Mouse (Mus musculus): ENCODE results near the gene Adap1. TPM values are rescaled to one million over a fixed set of nuclear protein-coding genes. Genes with fewer than 3 reads are reported as not detected.

Adap1 gene
- polyA plus RNA-seq, 1 experiment, result 29.5 TPM

DNA sequence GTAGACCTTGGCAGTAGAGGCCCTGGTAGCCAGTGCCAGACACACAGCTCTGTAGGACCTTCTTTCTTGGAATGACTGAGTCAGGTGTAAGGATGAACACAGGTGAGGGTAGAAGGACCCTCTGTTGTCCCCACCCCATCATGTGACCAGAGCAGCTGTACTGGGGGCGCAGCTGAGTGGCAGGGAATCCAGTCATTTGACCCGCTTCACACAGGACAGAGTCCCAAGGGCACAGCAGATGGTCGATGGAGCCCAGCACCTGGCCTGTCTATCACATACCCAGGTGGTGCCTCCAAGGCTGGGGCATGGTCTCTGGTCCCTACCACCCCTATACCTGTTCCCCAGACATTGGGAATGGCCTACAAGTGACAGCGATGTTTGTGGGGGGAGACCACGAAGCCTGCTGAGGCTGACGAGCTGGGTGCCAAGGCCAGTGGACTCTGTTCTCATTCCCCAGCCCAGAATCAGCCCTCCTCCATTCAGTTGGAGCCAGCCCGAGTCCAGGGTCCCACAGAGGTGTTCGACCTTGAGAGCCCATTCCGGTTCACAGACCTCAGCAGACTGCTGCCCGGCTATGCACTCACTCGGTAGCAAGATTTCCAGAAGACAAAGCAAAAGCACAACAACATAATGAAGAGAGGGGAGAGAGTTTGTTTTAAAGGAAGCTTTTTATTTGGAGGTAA lies 43.4 kb upstream of the Adap1 start:
- 48% methylated on average over 11 of the region's 11 CpGs for WGBS
- Histone ChIP-seq H3K27me3 (replicated peaks; ENCODE audit: control insufficient read depth, insufficient read depth, low read length) (no peaks in the 10 kb centered on the region), H3K4me3 (ENCODE audit: insufficient read depth, low read depth, low read length) (no peak overlapping the region), H3K4me1 (ENCODE audit: control insufficient read depth, insufficient read depth, low read length) (peaks cover 51% of the 10 kb centered on the region), H3K36me3 (ENCODE audit: control insufficient read depth, insufficient read depth, low read length) (no peaks in the 10 kb centered on the region), H3K27ac (ENCODE audit: insufficient read depth, low read depth, low read length) (peak overlapping the region; percentile 93)
- TF ChIP-seq POLR2A (IDR thresholded peaks at IDR 0.05; ENCODE audit: low read depth, low read length) (no peak), CTCF (conservative IDR thresholded peaks at IDR 0.05; ENCODE audit: insufficient read depth, insufficient read length, low read depth, low read length) (no peak)
- peak; percentile 93 for DNase-seq

DNA sequence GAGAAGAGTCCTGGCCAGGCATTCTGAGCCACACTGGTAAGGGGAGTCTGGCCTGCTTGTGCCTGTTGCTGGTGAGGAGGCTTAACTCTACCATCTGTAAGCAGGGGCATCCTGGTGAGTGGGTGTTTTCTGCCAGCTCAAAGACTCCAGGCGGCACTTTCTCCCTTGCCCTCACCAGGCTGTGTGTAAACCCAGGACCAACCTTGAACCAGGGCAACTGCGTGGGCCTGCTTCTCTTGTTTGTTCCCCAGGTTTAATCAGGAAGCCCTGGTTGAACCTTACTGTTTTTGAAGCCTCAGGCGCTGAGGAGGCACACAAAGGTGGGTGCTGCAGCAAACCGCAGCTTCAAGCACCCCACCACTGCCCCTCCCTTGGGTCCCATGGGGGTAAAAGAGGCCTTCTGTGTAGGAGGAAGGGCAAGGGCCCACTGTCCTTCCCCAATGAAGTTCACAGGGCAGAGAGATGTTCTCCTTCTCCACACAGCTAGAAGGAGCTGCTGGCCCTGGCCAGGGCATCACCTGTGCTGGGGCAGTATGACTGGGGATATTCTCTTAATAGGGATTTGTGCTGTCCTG lies 42.5 kb upstream of the Adap1 start:
- Histone ChIP-seq H3K27ac (ENCODE audit: insufficient read depth, low read depth, low read length) (peak overlapping the region; percentile 93), H3K4me3 (ENCODE audit: insufficient read depth, low read depth, low read length) (no peak overlapping the region), H3K4me1 (ENCODE audit: control insufficient read depth, insufficient read depth, low read length) (peaks cover 46% of the 10 kb centered on the region), H3K27me3 (replicated peaks; ENCODE audit: control insufficient read depth, insufficient read depth, low read length) (no peaks in the 10 kb centered on the region), H3K36me3 (ENCODE audit: control insufficient read depth, insufficient read depth, low read length) (no peaks in the 10 kb centered on the region)
- WGBS, result 73% methylated on average over 4 of the region's 4 CpGs
- TF ChIP-seq POLR2A (IDR thresholded peaks at IDR 0.05; ENCODE audit: low read depth, low read length) (no peak), CTCF (conservative IDR thresholded peaks at IDR 0.05; ENCODE audit: insufficient read depth, insufficient read length, low read depth, low read length) (no peak)
- no peak for DNase-seq

DNA sequence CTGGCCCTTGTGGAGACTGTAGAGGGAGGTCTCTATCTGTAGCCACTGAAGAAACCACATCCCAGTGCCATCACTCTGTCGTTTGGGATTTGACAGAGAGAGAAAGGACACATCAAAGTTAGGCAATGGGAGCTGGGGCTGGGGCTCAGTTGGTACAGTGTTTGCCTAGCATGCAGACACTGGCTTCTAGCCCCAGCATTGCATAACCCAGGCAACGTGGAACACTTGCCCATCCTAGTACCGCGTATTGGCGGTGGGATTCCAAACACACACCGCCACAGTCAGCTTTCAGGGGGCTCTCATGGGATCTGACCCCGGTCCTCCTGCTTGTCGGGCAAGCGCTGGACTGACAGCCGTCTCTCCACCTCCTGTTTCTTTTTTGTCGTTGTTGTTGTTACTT lies 41.1 kb upstream of the Adap1 start:
- WGBS, result 82% methylated on average over 11 of the region's 11 CpGs
- Histone ChIP-seq H3K4me3 (ENCODE audit: insufficient read depth, low read depth, low read length) (no peak overlapping the region), H3K36me3 (ENCODE audit: control insufficient read depth, insufficient read depth, low read length) (no peaks in the 10 kb centered on the region), H3K27me3 (replicated peaks; ENCODE audit: control insufficient read depth, insufficient read depth, low read length) (no peaks in the 10 kb centered on the region), H3K27ac (ENCODE audit: insufficient read depth, low read depth, low read length) (no peak overlapping the region), H3K4me1 (ENCODE audit: control insufficient read depth, insufficient read depth, low read length) (peaks cover 40% of the 10 kb centered on the region)
- TF ChIP-seq CTCF (conservative IDR thresholded peaks at IDR 0.05; ENCODE audit: insufficient read depth, insufficient read length, low read depth, low read length) (no peak), POLR2A (IDR thresholded peaks at IDR 0.05; ENCODE audit: low read depth, low read length) (no peak)
- no peak for DNase-seq

DNA sequence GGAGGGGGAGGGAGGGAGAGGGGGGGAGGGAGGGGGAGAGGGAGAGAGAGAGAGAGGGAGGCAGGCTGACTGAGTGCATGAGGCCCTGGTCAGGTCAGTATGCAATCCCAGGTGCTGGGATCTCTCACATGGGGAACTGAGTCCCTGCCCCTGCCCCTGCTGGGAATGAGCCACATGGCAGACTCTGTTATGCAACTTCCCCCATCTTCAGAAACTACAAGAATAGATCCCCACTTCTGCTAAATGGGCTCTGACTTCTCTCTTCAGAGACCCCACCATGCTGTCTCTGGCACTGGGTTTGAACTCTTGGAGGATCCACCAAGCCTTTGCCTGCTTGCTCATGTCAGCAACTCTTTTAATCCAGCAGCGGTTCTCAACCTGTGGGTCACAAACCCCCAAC lies 40.4 kb upstream of the Adap1 start:
- Histone ChIP-seq H3K36me3 (ENCODE audit: control insufficient read depth, insufficient read depth, low read length) (no peaks in the 10 kb centered on the region), H3K27me3 (replicated peaks; ENCODE audit: control insufficient read depth, insufficient read depth, low read length) (no peaks in the 10 kb centered on the region), H3K4me1 (ENCODE audit: control insufficient read depth, insufficient read depth, low read length) (peaks cover 35% of the 10 kb centered on the region), H3K4me3 (ENCODE audit: insufficient read depth, low read depth, low read length) (no peak overlapping the region), H3K27ac (ENCODE audit: insufficient read depth, low read depth, low read length) (no peak overlapping the region)
- DNase-seq, result peak; percentile 34
- 81% methylated on average over 1 of the region's 1 CpGs for WGBS
- TF ChIP-seq CTCF (conservative IDR thresholded peaks at IDR 0.05; ENCODE audit: insufficient read depth, insufficient read length, low read depth, low read length), result no peak
- no peak for TF ChIP-seq POLR2A (IDR thresholded peaks at IDR 0.05; ENCODE audit: low read depth, low read length)

DNA sequence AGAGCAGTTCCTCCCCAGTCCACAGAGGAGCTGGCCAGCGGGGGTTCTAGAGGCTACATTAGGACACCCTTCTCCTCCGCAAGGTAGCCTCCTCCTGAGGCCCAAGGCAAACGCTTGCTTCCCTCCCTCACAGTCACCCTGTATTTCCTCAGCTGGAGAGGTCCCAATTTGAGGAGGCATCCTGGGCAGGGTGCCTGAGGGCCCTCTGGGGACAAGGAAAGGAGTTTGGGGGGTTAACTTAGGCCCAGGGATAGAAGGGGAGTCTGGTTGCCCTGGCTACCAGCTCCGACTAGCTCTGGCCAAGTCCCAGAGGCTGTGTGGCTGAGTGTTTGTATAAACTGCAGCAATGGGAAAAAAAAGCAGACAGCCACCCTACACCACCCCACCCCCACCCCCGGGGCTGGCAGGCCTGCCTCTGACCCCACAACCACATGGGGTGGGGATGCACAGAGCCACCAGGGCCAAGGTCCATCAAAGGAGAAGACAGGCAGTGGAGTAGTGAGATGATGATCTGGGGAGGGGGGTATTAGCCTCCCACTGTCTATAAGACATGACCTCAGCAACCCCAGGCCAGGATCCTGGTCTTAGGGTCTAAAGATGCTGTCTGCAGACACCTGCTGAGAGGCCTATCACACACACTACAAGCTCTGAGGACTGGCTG lies 39.6 kb upstream of the Adap1 start:
- Histone ChIP-seq H3K4me3 (ENCODE audit: insufficient read depth, low read depth, low read length) (no peak overlapping the region), H3K36me3 (ENCODE audit: control insufficient read depth, insufficient read depth, low read length) (no peaks in the 10 kb centered on the region), H3K27ac (ENCODE audit: insufficient read depth, low read depth, low read length) (peak overlapping the region; percentile 60), H3K4me1 (ENCODE audit: control insufficient read depth, insufficient read depth, low read length) (peaks cover 28% of the 10 kb centered on the region), H3K27me3 (replicated peaks; ENCODE audit: control insufficient read depth, insufficient read depth, low read length) (no peaks in the 10 kb centered on the region)
- 11% methylated on average over 5 of the region's 5 CpGs for WGBS
- DNase-seq, result peak; percentile 21
- TF ChIP-seq CTCF (conservative IDR thresholded peaks at IDR 0.05; ENCODE audit: insufficient read depth, insufficient read length, low read depth, low read length) (no peak), POLR2A (IDR thresholded peaks at IDR 0.05; ENCODE audit: low read depth, low read length) (no peak)

DNA sequence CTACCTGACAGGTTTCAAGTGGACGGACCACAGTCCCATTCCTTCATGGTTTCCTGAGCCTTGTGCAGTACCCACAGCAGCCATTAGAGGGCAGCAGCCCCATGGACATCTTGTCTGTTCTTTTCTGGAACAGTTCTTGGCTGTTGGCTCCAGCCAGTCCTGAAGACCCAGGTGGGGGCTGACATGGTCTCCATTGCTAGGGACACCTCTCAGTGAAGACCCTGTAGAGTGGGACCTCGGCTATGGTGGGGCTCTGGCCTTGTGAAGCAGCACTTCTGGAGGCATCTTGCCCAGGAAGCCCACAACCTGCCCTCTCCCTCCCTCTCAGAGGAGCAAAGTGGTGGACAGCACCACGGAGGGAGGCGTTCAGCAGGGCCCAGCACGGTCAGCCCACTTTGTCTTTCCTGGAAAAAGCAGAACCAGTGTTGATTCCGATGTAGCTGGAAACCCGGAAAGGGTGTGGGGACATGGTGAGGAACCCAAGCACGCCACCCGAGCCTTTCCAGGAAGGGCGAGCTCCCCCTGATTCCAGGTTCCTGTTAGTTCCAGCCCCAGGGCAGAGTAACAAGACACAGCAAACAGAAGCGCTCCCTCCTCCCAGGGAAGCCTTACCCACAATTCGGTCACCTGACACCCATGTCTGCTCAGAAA lies 39.0 kb upstream of the Adap1 start:
- WGBS, result 8% methylated on average over 12 of the region's 12 CpGs

DNA sequence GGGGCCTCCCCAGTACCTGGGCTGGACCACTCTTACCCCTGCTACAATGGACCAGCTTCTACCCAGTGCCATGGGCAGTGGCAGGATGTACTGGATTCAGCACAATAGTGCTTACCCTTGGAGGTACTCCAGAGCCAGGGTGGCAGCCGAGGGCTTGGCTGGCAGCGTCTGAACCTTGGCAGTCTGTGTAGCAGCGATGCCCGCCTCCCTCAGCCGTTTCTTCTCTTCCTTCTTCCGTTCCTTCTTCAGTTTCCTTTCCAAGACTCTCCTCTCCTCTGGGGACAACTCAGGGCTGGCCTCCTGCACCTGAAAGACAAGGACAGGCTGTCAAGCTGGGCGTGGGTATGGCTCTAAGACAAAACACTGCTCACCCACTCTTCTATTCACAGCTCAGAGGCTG lies 38.4 kb upstream of the Adap1 start:
- peak; percentile 12 for DNase-seq
- TF ChIP-seq CTCF (conservative IDR thresholded peaks at IDR 0.05; ENCODE audit: insufficient read depth, insufficient read length, low read depth, low read length) (no peak), POLR2A (IDR thresholded peaks at IDR 0.05; ENCODE audit: low read depth, low read length) (no peak)
- Histone ChIP-seq H3K4me1 (ENCODE audit: control insufficient read depth, insufficient read depth, low read length) (peaks cover 19% of the 10 kb centered on the region), H3K27ac (ENCODE audit: insufficient read depth, low read depth, low read length) (no peak overlapping the region), H3K27me3 (replicated peaks; ENCODE audit: control insufficient read depth, insufficient read depth, low read length) (no peaks in the 10 kb centered on the region), H3K4me3 (ENCODE audit: insufficient read depth, low read depth, low read length) (no peak overlapping the region), H3K36me3 (ENCODE audit: control insufficient read depth, insufficient read depth, low read length) (no peaks in the 10 kb centered on the region)
- 46% methylated on average over 7 of the region's 7 CpGs for WGBS

More for the DNA sequence above, 39.0 kb upstream of the Adap1 start:
- Histone ChIP-seq H3K4me1 (ENCODE audit: control insufficient read depth, insufficient read depth, low read length) (peaks cover 22% of the 10 kb centered on the region), H3K27me3 (replicated peaks; ENCODE audit: control insufficient read depth, insufficient read depth, low read length) (no peaks in the 10 kb centered on the region), H3K36me3 (ENCODE audit: control insufficient read depth, insufficient read depth, low read length) (no peaks in the 10 kb centered on the region), H3K4me3 (ENCODE audit: insufficient read depth, low read depth, low read length) (no peak overlapping the region), H3K27ac (ENCODE audit: insufficient read depth, low read depth, low read length) (peak overlapping the region; percentile 60)
- peak; percentile 95 for DNase-seq
- no peak for TF ChIP-seq POLR2A (IDR thresholded peaks at IDR 0.05; ENCODE audit: low read depth, low read length)
- peak; percentile 99 for TF ChIP-seq CTCF (conservative IDR thresholded peaks at IDR 0.05; ENCODE audit: insufficient read depth, insufficient read length, low read depth, low read length)
